Comparison of ENCODE assay signal across 11 mouse cellular contexts in the genomic region with DNA sequence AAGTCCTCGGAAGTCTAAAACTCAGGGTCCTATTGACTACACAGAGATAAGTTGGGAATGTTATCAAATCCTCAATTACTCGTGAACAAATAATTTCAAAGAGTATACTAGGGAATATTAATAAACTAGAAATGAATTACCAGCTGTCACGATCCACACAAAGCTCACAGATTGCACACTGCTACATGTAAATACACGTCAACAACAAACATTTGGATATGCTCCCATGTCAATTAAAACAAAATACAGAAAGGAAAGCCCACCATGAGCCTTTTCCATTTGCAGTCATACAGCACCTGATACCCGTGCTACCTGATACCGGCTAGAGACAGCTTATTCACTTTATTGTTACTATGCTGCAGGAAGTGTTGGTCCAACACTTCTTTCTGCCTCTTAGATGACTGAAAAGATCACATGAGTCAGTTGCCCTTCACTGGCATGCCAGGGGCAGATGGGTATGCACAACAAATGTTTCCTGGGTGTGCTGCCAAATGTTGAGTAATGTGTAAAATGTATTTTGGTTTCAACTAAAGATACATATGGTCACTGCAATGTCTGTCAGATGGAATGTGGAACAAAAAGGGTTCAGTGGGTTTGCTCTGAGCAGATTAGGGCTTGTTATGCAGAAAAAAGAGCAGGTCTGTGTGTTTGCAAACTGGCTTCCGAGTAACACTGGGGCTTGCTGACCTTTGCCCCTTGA.
DNase-seq lines count a peak whose midpoint lies in the region; ATAC-seq and TF ChIP-seq lines count a peak whose summit lies in the region.
"Had no signal": no experiment of that assay in that cellular context is flagged by ENCODE, and none has a peak within 500 bp of the region (broad histone marks: within the 10 kb centered on the region; RNA-seq: fewer than 3 reads in every experiment).

No protein-coding gene starts in this region.

- ATAC-seq in forebrain, embryonic 12.5 days (ENCODE audit: low FRiP score) = 0 out of 2 replicates have a peak, but pooled peaks have one; percentile 20
- ATAC-seq in forebrain, embryonic 11.5 days (replicated peaks; ENCODE audit: low FRiP score) = no peak

- H3K79me2 ChIP-seq in myocyte (ENCODE audit: control insufficient read depth, insufficient read depth) = no peaks in the 10 kb centered on the region

- H3K9ac ChIP-seq in forebrain, embryonic 12.5 days = no peak overlapping the region
- no peak overlapping the region for H3K9ac ChIP-seq in forebrain, embryonic 11.5 days (ENCODE audit: low read length)
- H3K9ac ChIP-seq: hindbrain, embryonic 12.5 days; liver, embryonic 14.5 days; neural tube, embryonic 12.5 days had no signal

- H3K27me3 ChIP-seq in forebrain, embryonic 12.5 days = no peaks in the 10 kb centered on the region
- H3K27me3 ChIP-seq in forebrain, embryonic 11.5 days (ENCODE audit: control insufficient read depth, insufficient read depth, low read length) = no peaks in the 10 kb centered on the region
- H3K27me3 ChIP-seq in myocyte (ENCODE audit: control insufficient read depth, insufficient read depth, insufficient read length) = no peaks in the 10 kb centered on the region
- H3K27me3 ChIP-seq in heart, embryonic 10.5 days (ENCODE audit: insufficient read depth, poor library complexity, severe bottlenecking) = no peaks in the 10 kb centered on the region
- H3K27me3 ChIP-seq: hindbrain, embryonic 12.5 days; neural tube, embryonic 12.5 days had no signal

- no peak overlapping the region for H3ac ChIP-seq in myocyte (ENCODE audit: control insufficient read depth, insufficient read length)

- no peak for TF ChIP-seq CTCF in brain, embryonic 14.5 days (IDR thresholded peaks at IDR 0.05; ENCODE audit: borderline replicate concordance, extremely low read depth, insufficient read depth, insufficient read length)

- H3K27ac ChIP-seq in forebrain, embryonic 12.5 days = no peak overlapping the region
- H3K27ac ChIP-seq in forebrain, embryonic 11.5 days (ENCODE audit: low read depth, low read length) = no peak overlapping the region
- no peak overlapping the region for H3K27ac ChIP-seq in heart, embryonic 10.5 days
- H3K27ac ChIP-seq: hindbrain, embryonic 12.5 days; liver, embryonic 14.5 days; neural tube, embryonic 12.5 days had no signal

- DNase-seq in forebrain, embryonic 11.5 days (ENCODE audit: low spot score) = no peak
- peak; percentile 88 for DNase-seq in brain, embryonic 14.5 days (ENCODE audit: low read depth)
- peak; percentile 80 for DNase-seq in layer of hippocampus, adult 11-12 months (ENCODE audit: low spot score)
- no peak for DNase-seq in heart, embryonic 10.5 days (ENCODE audit: low spot score)
- no peak for DNase-seq in lung, postnatal 25 days (ENCODE audit: low spot score)
- no peak for DNase-seq in B cell, adult 2 months

- no peak overlapping the region for H3K4me2 ChIP-seq in forebrain, embryonic 12.5 days
- H3K4me2 ChIP-seq in forebrain, embryonic 11.5 days (ENCODE audit: low read depth, low read length, severe bottlenecking) = no peak overlapping the region
- H3K4me2 ChIP-seq in myocyte (ENCODE audit: low read depth) = peak overlapping the region; percentile 41
- H3K4me2 ChIP-seq: hindbrain, embryonic 12.5 days; neural tube, embryonic 12.5 days had no signal

- no peaks in the 10 kb centered on the region for H3K4me1 ChIP-seq in forebrain, embryonic 12.5 days
- H3K4me1 ChIP-seq in forebrain, embryonic 11.5 days (replicated peaks; ENCODE audit: control insufficient read depth, insufficient read depth, low read length) = no peaks in the 10 kb centered on the region
- no peaks in the 10 kb centered on the region for H3K4me1 ChIP-seq in heart, embryonic 10.5 days
- H3K4me1 ChIP-seq: hindbrain, embryonic 12.5 days; neural tube, embryonic 12.5 days had no signal

- H3K36me3 ChIP-seq in forebrain, embryonic 12.5 days (replicated peaks) = no peaks in the 10 kb centered on the region
- no peaks in the 10 kb centered on the region for H3K36me3 ChIP-seq in forebrain, embryonic 11.5 days (ENCODE audit: control insufficient read depth, insufficient read depth, low read length)
- H3K36me3 ChIP-seq in myocyte (ENCODE audit: control insufficient read depth, insufficient read depth) = no peaks in the 10 kb centered on the region
- no peaks in the 10 kb centered on the region for H3K36me3 ChIP-seq in heart, embryonic 10.5 days
- H3K36me3 ChIP-seq: hindbrain, embryonic 12.5 days; neural tube, embryonic 12.5 days had no signal

- no peaks in the 10 kb centered on the region for H3K9me3 ChIP-seq in forebrain, embryonic 12.5 days
- H3K9me3 ChIP-seq in forebrain, embryonic 11.5 days (ENCODE audit: control insufficient read depth, low read length) = no peaks in the 10 kb centered on the region
- no peaks in the 10 kb centered on the region for H3K9me3 ChIP-seq in heart, embryonic 10.5 days
- H3K9me3 ChIP-seq: hindbrain, embryonic 12.5 days; neural tube, embryonic 12.5 days had no signal

- no peak for TF ChIP-seq POLR2A in brain, embryonic 14.5 days (IDR thresholded peaks at IDR 0.05; ENCODE audit: borderline replicate concordance, extremely low read depth, insufficient read depth, insufficient read length, poor library complexity, severe bottlenecking)
- no peak for TF ChIP-seq POLR2A in myocyte (IDR thresholded peaks at IDR 0.05; ENCODE audit: insufficient read length, low read depth)

- 70% methylated on average over 7 of the region's 7 CpGs for WGBS in forebrain, embryonic 12.5 days
- 72% methylated on average over 7 of the region's 7 CpGs for WGBS in forebrain, embryonic 11.5 days
- WGBS in heart, embryonic 10.5 days = 78% methylated on average over 7 of the region's 7 CpGs

- H3K4me3 ChIP-seq in forebrain, embryonic 12.5 days (replicated peaks) = no peak overlapping the region
- H3K4me3 ChIP-seq in forebrain, embryonic 11.5 days (ENCODE audit: low read depth, low read length) = no peak overlapping the region
- H3K4me3 ChIP-seq in myocyte = no peak overlapping the region
- no peak overlapping the region for H3K4me3 ChIP-seq in heart, embryonic 10.5 days
- H3K4me3 ChIP-seq: hindbrain, embryonic 12.5 days; neural tube, embryonic 12.5 days had no signal

TF ChIP-seq in myocyte, 11 proteins besides CTCF, POLR2A, EP300 and RAD21:
- TF ChIP-seq CEBPB (IDR thresholded peaks at IDR 0.05; ENCODE audit: insufficient read depth, poor library complexity, severe bottlenecking) = 0 out of 2 replicates have a peak, but pooled peaks have one; percentile 39
- peak in 1 of 3 experiments; percentile 36 for TF ChIP-seq MYOG (IDR thresholded peaks at IDR 0.05; ENCODE audit: control insufficient read depth in 1 of 3, insufficient read depth in 1 of 3, insufficient read length in 2 of 3, low read depth in 2 of 3)
- TF ChIP-seq E2F4 (IDR thresholded peaks at IDR 0.05; ENCODE audit: insufficient read depth) = no peak
- peak in 2 of 3 experiments; percentile 34 to 39 for TF ChIP-seq MYOD1 (IDR thresholded peaks at IDR 0.05; ENCODE audit: control insufficient read depth in 1 of 3, insufficient read length in 2 of 3, low read depth in 2 of 3)

Comparison
In these comparisons a context has a peak if more than half of its experiments do, and no peak if none do; other contexts are left out.
1. DNase-seq: peak in brain, embryonic 14.5 days (single experiment) and layer of hippocampus, adult 11-12 months (single experiment); none in forebrain, embryonic 11.5 days (single experiment), heart, embryonic 10.5 days (single experiment), lung, postnatal 25 days (single experiment) and B cell, adult 2 months (0 of 2).